In the genomic region with DNA sequence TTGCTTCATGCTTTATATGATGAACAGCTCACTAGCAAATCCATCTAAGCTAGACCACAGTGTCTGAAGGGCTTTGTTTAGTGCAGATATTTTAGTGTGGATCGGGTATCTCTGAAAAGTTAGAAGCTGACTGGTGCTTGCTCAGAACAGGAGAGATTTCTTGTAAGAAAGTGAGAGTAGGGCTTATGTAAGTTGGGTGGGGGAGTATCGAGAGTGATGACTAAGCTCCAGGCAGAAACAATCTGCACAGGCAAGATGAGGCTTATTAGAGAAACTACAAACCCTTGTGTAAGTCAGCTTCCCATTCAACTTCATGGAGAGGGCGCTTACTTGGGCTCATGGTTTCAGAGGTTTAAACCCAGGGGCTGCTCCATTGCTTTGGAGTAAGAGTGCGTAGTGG, we compare ENCODE assay signal across 22 mouse cellular contexts.
A peak's percentile ranks its signal among the peaks of the same experiment; 100 is the strongest.
DNase-seq lines count a peak whose midpoint lies in the region.
"Had no signal": no experiment of that assay in that cellular context is flagged by ENCODE, and none has a peak within 500 bp of the region (broad histone marks: within the 10 kb centered on the region; RNA-seq: fewer than 3 reads in every experiment).

No protein-coding gene starts in this region.

- H3K4me3 ChIP-seq in midbrain, embryonic 10.5 days = no peak overlapping the region
- H3K4me3 ChIP-seq: embryonic facial prominence, embryonic 12.5 days; heart, embryonic 10.5 days; hindbrain, embryonic 15.5 days; limb, embryonic 12.5 days; myocyte had no signal

- DNase-seq in frontal cortex, adult 2 months (ENCODE audit: extremely low spot score in 1 of 2, low spot score in 1 of 2) = peak; percentile 31 to 77
- DNase-seq in frontal cortex, postnatal 25 days (ENCODE audit: low spot score in 2 of 2) = no peak
- DNase-seq in left cerebral cortex, adult 18-20 months (ENCODE audit: low spot score in 2 of 2) = peak; percentile 7 to 35
- no peak for DNase-seq in left cerebral cortex, postnatal 4 days
- DNase-seq in NIH3T3 (ENCODE audit: low read depth) = peak; percentile 3
- peak; percentile 8 to 39 for DNase-seq in right cerebral cortex, postnatal 36 days (ENCODE audit: low spot score in 2 of 2)
- no peak for DNase-seq in midbrain, embryonic 10.5 days (ENCODE audit: low spot score)
- DNase-seq in adrenal gland, adult 2 months = no peak
- DNase-seq: cerebellum, adult 11-12 months; cerebellum, postnatal 10 days; forebrain, postnatal 0 days; heart, postnatal 4 days; kidney, adult 8-10 months; kidney, postnatal 10 days; liver, postnatal 0 days; thymus, adult 2 months had no signal

- no peaks in the 10 kb centered on the region for H3K36me3 ChIP-seq in midbrain, embryonic 10.5 days
- H3K36me3 ChIP-seq: embryonic facial prominence, embryonic 12.5 days; heart, embryonic 10.5 days; hindbrain, embryonic 15.5 days; limb, embryonic 12.5 days had no signal

- H3K9me3 ChIP-seq in midbrain, embryonic 10.5 days (replicated peaks) = no peaks in the 10 kb centered on the region
- H3K9me3 ChIP-seq: embryonic facial prominence, embryonic 12.5 days; heart, embryonic 10.5 days; hindbrain, embryonic 15.5 days; limb, embryonic 12.5 days had no signal

- intact Hi-C loops in left cerebral cortex, postnatal 4 days (cut with DNase I) = loop anchor here (5.0 kb wide), 1 partner anchor 296 kb away; a partner anchor contains a TSS

- H3K27me3 ChIP-seq in midbrain, embryonic 10.5 days (ENCODE audit: low read depth, poor library complexity, severe bottlenecking) = no peaks in the 10 kb centered on the region
- H3K27me3 ChIP-seq: embryonic facial prominence, embryonic 12.5 days; hindbrain, embryonic 15.5 days; limb, embryonic 12.5 days had no signal

- H3K4me1 ChIP-seq in midbrain, embryonic 10.5 days = no peaks in the 10 kb centered on the region; the same call in 1 of the 2 replicates
- H3K4me1 ChIP-seq: embryonic facial prominence, embryonic 12.5 days; heart, embryonic 10.5 days; hindbrain, embryonic 15.5 days; limb, embryonic 12.5 days had no signal

- H3K27ac ChIP-seq in midbrain, embryonic 10.5 days (replicated peaks) = no peak overlapping the region
- H3K27ac ChIP-seq: embryonic facial prominence, embryonic 12.5 days; heart, embryonic 10.5 days; hindbrain, embryonic 15.5 days; limb, embryonic 12.5 days; macrophage had no signal

- WGBS in midbrain, embryonic 10.5 days = 90% methylated on average over 4 of the region's 4 CpGs

Comparison
In these comparisons a context has a peak if more than half of its experiments do, and no peak if none do; other contexts are left out.
1. DNase-seq: peak in frontal cortex, adult 2 months (2 of 2), left cerebral cortex, adult 18-20 months (2 of 2), NIH3T3 (single experiment) and right cerebral cortex, postnatal 36 days (2 of 2); none in frontal cortex, postnatal 25 days (0 of 2), left cerebral cortex, postnatal 4 days (single experiment), midbrain, embryonic 10.5 days (single experiment) and adrenal gland, adult 2 months (single experiment).